Mouse (Mus musculus): ENCODE measurements around the gene Fndc3b. TPM values are rescaled to one million over a fixed set of nuclear protein-coding genes. Genes with fewer than 3 reads are reported as not detected.

The Fndc3b gene
- polyA plus RNA-seq, 1 experiment from 2014 or later: 13.3 TPM

GRCm38 (mm10) chr3:27453453-27454098 lies 257.5 kb downstream of the Fndc3b start:
- Histone ChIP-seq H3K9me3 (ENCODE audit: control insufficient read depth) (no peaks in the 10 kb centered on the region), H3K36me3 (ENCODE audit: control insufficient read depth, insufficient read depth) (peaks cover 80% of the 10 kb centered on the region), H3K4me1 (replicated peaks; ENCODE audit: control insufficient read depth, insufficient read depth, low read length) (no peaks in the 10 kb centered on the region), H3K9ac (ENCODE audit: low read depth, low read length) (no peak overlapping the region), H3K27ac (ENCODE audit: low read depth, low read length) (no peak overlapping the region), H3K4me2 (replicated peaks; ENCODE audit: low read depth) (no peak overlapping the region), H3K27me3 (replicated peaks; ENCODE audit: control insufficient read depth, insufficient read depth, low read length) (no peaks in the 10 kb centered on the region), H3K4me3 (ENCODE audit: low read depth, low read length) (no peak overlapping the region)
- no peak for ATAC-seq
- TF ChIP-seq CTCF (IDR thresholded peaks at IDR 0.05; ENCODE audit: low read depth): peak; percentile 44; the same call in 1 of the 2 replicates
- WGBS: 84% methylated on average over 13 of the region's 13 CpGs

DNA sequence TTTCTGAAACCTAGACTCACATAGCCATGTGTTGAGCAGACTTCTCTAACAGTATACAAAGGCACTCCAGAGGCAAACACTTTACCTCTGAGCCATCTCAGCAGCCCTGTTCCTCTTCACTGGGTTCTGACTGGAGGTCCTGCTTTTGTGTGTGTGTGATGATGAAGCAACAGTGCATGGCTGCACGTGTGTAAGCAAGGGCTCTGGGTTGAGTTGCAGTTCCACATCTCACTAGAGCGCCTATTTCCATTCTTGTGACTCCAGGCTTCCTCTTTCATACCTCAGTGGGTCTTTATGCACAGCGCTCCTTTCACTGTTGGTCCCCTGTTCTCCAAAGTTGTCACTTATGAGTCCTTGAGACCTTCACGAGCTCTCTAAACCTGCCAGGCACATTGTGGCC lies 261.7 kb downstream of the Fndc3b start:
- no peaks in the 10 kb centered on the region for H3K27me3 ChIP-seq (replicated peaks; ENCODE audit: control insufficient read depth, insufficient read depth, low read length)
- no peak overlapping the region for H3K9ac ChIP-seq (ENCODE audit: low read depth, low read length)
- ATAC-seq: no peak
- no peaks in the 10 kb centered on the region for H3K9me3 ChIP-seq (ENCODE audit: control insufficient read depth)
- H3K36me3 ChIP-seq (ENCODE audit: control insufficient read depth, insufficient read depth): peaks cover 70% of the 10 kb centered on the region
- H3K4me1 ChIP-seq (replicated peaks; ENCODE audit: control insufficient read depth, insufficient read depth, low read length): no peaks in the 10 kb centered on the region
- H3K4me2 ChIP-seq (replicated peaks; ENCODE audit: low read depth): no peak overlapping the region
- no peak overlapping the region for H3K4me3 ChIP-seq (ENCODE audit: low read depth, low read length)
- H3K27ac ChIP-seq (ENCODE audit: low read depth, low read length): no peak overlapping the region
- WGBS: 91% methylated on average over 4 of the region's 4 CpGs
- no peak for TF ChIP-seq CTCF (IDR thresholded peaks at IDR 0.05; ENCODE audit: low read depth)

DNA sequence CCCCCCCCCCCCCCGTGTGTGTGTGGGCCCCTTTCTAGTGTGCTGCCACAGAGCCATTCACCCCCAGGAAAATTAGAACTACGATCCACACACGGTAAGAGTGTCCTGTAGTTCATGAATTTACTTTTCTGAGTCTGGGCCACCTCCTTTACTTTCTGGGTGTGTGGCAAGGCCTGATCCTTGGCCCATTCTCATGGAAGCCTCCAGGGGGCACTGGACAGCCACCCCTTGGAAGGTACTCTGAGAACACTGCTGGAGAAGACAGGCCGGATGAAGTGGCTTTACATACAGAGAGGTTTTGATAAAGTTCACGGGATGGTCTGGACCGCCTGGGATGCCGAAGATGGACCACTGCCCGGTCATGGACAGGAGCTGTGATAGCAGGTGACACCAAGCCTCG lies 262.7 kb downstream of the Fndc3b start:
- Histone ChIP-seq H3K36me3 (ENCODE audit: control insufficient read depth, insufficient read depth) (peaks cover 72% of the 10 kb centered on the region), H3K27ac (ENCODE audit: low read depth, low read length) (no peak overlapping the region), H3K4me1 (replicated peaks; ENCODE audit: control insufficient read depth, insufficient read depth, low read length) (no peaks in the 10 kb centered on the region), H3K27me3 (replicated peaks; ENCODE audit: control insufficient read depth, insufficient read depth, low read length) (no peaks in the 10 kb centered on the region), H3K9ac (ENCODE audit: low read depth, low read length) (no peak overlapping the region), H3K4me3 (ENCODE audit: low read depth, low read length) (no peak overlapping the region), H3K9me3 (ENCODE audit: control insufficient read depth) (no peaks in the 10 kb centered on the region), H3K4me2 (replicated peaks; ENCODE audit: low read depth) (no peak overlapping the region)
- ATAC-seq: no peak
- WGBS: 89% methylated on average over 9 of the region's 9 CpGs
- TF ChIP-seq CTCF (IDR thresholded peaks at IDR 0.05; ENCODE audit: low read depth): peak; percentile 66

- no peak for TF ChIP-seq CTCF (IDR thresholded peaks at IDR 0.05; ENCODE audit: low read depth)
Measured at GRCm38 (mm10) chr3:27439704-27440103, 271.4 kb downstream of the Fndc3b start.

GRCm38 (mm10) chr3:27435096-27435620 lies 275.9 kb downstream of the Fndc3b start:
- Histone ChIP-seq H3K27me3 (replicated peaks; ENCODE audit: control insufficient read depth, insufficient read depth, low read length) (no peaks in the 10 kb centered on the region), H3K36me3 (ENCODE audit: control insufficient read depth, insufficient read depth) (peaks cover 41% of the 10 kb centered on the region), H3K9ac (ENCODE audit: low read depth, low read length) (no peak overlapping the region), H3K4me2 (replicated peaks; ENCODE audit: low read depth) (no peak overlapping the region), H3K4me1 (replicated peaks; ENCODE audit: control insufficient read depth, insufficient read depth, low read length) (no peaks in the 10 kb centered on the region), H3K4me3 (ENCODE audit: low read depth, low read length) (no peak overlapping the region), H3K27ac (ENCODE audit: low read depth, low read length) (no peak overlapping the region), H3K9me3 (ENCODE audit: control insufficient read depth) (no peaks in the 10 kb centered on the region)
- WGBS: 37% methylated on average over 6 of the region's 6 CpGs
- ATAC-seq: no peak
- no peak for TF ChIP-seq CTCF (IDR thresholded peaks at IDR 0.05; ENCODE audit: low read depth)

More at GRCm38 (mm10) chr3:27439704-27440103, 271.4 kb downstream of the Fndc3b start:
- no peak overlapping the region; the same call in 1 of the 2 replicates for H3K27ac ChIP-seq (ENCODE audit: low read depth, low read length)
- no peak overlapping the region for H3K4me3 ChIP-seq (ENCODE audit: low read depth, low read length)
- H3K4me1 ChIP-seq (replicated peaks; ENCODE audit: control insufficient read depth, insufficient read depth, low read length): no peaks in the 10 kb centered on the region
- no peak overlapping the region for H3K4me2 ChIP-seq (replicated peaks; ENCODE audit: low read depth)
- H3K36me3 ChIP-seq (ENCODE audit: control insufficient read depth, insufficient read depth): peaks cover 50% of the 10 kb centered on the region
- no peak for ATAC-seq
- WGBS: 80% methylated on average over 16 of the region's 16 CpGs
- H3K27me3 ChIP-seq (replicated peaks; ENCODE audit: control insufficient read depth, insufficient read depth, low read length): no peaks in the 10 kb centered on the region
- H3K9me3 ChIP-seq (ENCODE audit: control insufficient read depth): no peaks in the 10 kb centered on the region
- H3K9ac ChIP-seq (ENCODE audit: low read depth, low read length): no peak overlapping the region

DNA sequence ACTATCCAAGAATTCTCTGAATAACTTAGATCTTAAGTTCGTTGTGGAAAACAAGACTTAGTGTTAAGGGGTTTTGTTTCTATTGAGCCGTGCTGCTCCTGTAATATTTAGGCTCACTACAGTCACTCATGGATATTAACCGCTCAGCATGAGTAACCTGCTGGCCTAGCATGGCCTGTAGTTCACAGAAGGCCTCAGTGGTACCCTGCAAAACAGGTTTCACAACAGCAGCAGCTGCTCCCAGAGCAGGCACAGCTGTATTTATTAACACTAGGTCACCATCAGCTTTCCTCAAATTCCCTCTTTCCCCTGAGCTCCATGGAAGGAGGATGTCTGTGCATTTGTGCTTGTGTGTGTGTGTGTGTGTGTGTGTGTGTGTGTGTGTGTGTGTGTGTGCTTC lies 278.1 kb downstream of the Fndc3b start:
- Histone ChIP-seq H3K4me1 (replicated peaks; ENCODE audit: control insufficient read depth, insufficient read depth, low read length) (no peaks in the 10 kb centered on the region), H3K4me2 (replicated peaks; ENCODE audit: low read depth) (no peak overlapping the region), H3K4me3 (ENCODE audit: low read depth, low read length) (no peak overlapping the region), H3K9ac (ENCODE audit: low read depth, low read length) (no peak overlapping the region), H3K9me3 (ENCODE audit: control insufficient read depth) (no peaks in the 10 kb centered on the region), H3K36me3 (ENCODE audit: control insufficient read depth, insufficient read depth) (peaks cover 34% of the 10 kb centered on the region), H3K27me3 (replicated peaks; ENCODE audit: control insufficient read depth, insufficient read depth, low read length) (no peaks in the 10 kb centered on the region), H3K27ac (ENCODE audit: low read depth, low read length) (no peak overlapping the region)
- WGBS: 67% methylated on average over 3 of the region's 3 CpGs
- TF ChIP-seq CTCF (IDR thresholded peaks at IDR 0.05; ENCODE audit: low read depth): no peak
- no peak for ATAC-seq
